In the genomic region with DNA sequence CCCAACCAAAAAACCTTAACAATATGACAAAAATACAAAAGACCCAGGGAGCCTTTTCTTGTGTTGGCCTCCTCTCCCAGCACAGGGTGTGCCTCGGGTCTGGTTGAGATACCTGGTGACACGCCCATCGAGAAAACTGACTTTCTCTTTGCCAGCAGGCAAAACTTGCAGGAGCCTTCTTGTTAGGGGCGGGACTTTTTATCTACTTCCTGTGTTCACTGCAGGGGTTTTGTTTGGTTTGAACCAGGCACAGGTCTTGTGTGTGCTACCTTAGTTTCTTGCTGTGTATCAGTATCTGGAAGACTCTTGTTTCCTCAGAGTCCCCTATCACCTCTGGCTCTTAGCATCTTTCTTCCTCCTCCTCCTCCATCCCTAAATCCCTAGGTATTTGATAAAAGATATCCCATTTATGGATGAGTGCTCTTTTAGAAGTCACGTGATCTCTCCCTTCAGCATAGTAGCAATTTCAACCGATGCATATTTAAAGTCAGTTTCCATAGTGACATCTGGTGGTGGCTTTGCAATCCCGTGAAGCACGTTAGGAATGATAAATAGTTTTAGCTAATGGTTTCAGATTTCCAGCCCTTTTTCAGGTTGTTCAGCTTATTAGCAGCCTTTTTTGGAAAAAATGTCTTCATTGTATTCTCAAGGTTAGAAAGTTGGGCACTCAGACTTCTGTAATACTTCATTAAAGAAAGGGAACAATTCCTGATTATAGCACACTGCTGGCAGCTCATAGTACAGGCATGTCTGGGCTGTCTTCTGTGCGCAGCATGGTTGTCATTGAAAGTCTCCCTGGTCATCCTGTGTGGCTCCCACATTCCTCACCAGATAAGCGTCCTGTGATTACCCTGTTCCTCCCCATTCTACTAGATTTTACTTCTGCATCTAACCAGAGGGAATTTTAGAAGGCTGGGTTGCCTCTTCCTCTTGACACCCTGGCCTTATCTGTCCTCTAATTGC, we compare ENCODE assay signal across 8 mouse cellular contexts. TPM values are rescaled to one million over a fixed set of nuclear protein-coding genes. Genes with fewer than 3 reads are reported as not detected.
DNase-seq lines count a peak whose midpoint lies in the region.

No protein-coding gene starts in this region.

- intact Hi-C loops in left cerebral cortex, postnatal 36 days (cut with DNase I): no loop called here

- DNase-seq in left cerebral cortex, adult 18-20 months (ENCODE audit: low spot score in 2 of 2): peak; percentile 14 to 34
- DNase-seq in left cerebral cortex, postnatal 36 days (ENCODE audit: low spot score in 2 of 2): no peak
- peak; percentile 25 to 50 for DNase-seq in cerebellum, postnatal 14 days
- DNase-seq in heart, postnatal 4 days: peak; percentile 33
- peak; percentile 40 for DNase-seq in lung, postnatal 10 days
- DNase-seq in testis, postnatal 10 days (ENCODE audit: low spot score): no peak
- DNase-seq in urinary bladder, postnatal 10 days (ENCODE audit: low spot score): no peak
- no peak for DNase-seq in ovary, postnatal 14 days (ENCODE audit: low spot score)

RNA-seq across cellular contexts. Expression of a gene that starts 50.4 kb away (rescaled TPM):
- total RNA-seq in left cerebral cortex, adult 18-20 months (2021): 10 to 100 TPM; 28.5 to 30.1 TPM
- 10 to 100 TPM; 28.8 to 40.0 TPM for total RNA-seq in left cerebral cortex, postnatal 36 days (2021)
- total RNA-seq in heart, postnatal 4 days (2021): 10 to 100 TPM; 68.5 to 72.0 TPM

Comparison
In these comparisons a context has a peak if more than half of its experiments do, and no peak if none do; other contexts are left out.
1. DNase-seq: peak in left cerebral cortex, adult 18-20 months (2 of 2), cerebellum, postnatal 14 days (2 of 2), heart, postnatal 4 days (single experiment) and lung, postnatal 10 days (single experiment); none in left cerebral cortex, postnatal 36 days (0 of 2), testis, postnatal 10 days (single experiment), urinary bladder, postnatal 10 days (single experiment) and ovary, postnatal 14 days (single experiment).